Mouse (Mus musculus) spleen, adult 12 weeks (tissue): Measurements from ENCODE around the gene Ugt1a10.

Source experiments
- DNase-seq: peaks from one replicate; pipeline ENCODE4 v3.0.0; 2022; ENCODE audit warnings: low spot score

Ugt1a10 gene

DNA sequence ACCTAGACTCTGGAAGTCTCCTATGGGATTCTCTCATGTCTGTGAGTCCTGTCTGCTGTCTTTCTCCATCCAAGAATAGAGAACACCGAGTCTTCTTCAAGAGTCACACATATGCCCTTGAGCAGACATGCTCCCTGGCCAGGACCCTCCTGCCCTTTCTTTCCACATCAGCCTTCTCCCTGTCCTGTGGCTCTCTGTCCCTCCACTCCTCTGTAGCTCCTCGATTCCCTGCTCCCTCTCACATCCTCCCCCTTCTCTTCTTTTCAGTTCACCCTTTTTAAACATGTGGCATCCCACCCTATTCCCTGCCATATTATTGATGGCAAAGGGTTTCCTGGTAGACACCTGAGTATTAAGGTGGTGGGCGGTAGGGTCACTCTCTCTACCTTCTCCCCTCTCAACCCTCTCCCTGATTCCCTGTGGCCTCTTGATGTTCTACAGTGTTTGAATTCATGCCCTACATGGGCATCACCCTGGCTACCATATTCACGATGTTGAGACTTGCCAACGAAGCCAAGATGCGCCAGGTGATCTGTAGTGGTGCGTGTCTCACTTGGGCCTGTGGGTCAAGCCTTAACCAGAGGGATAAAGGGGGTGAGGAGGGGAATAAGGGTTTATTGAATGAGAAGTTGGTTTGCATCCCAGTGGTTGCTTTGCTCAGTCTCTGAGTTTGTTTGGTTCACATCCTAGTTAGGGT lies 176.8 kb downstream of the Ugt1a10 start:
- DNase-seq = no peak

DNA sequence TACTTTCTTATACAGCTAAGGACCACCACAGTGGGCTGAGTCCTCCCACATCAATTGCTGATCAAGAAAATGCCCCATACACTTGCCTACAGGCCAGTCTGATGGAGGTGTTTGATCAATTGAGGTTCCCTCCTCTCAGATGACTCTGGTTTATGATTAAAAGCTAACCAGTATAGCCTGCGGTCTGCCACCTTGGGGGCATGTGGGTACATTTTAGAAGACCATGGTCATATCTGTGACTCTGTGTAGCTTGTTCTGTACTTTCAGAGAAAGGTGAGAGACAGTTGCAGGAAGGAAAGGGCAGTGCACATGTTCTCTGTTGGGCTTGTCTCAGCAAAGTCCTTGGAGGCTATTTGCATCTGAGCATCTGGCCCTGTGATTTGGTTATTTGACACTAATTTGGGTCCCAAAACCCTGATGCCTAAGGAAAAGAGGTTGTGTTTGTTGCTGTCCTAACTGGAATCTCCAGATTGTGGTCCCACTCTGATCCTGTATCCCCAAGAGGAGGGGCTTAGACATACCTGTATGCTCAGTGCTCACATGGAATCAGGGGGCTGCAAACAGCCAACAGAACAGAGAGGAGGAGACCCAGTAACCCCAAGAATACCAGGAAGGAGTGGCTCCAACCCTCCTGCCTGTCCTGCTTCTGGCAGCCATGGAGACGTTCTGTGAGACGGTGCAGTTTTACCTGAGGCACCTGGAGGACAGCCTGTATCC lies 177.6 kb downstream of the Ugt1a10 start:
- no peak for DNase-seq

DNA sequence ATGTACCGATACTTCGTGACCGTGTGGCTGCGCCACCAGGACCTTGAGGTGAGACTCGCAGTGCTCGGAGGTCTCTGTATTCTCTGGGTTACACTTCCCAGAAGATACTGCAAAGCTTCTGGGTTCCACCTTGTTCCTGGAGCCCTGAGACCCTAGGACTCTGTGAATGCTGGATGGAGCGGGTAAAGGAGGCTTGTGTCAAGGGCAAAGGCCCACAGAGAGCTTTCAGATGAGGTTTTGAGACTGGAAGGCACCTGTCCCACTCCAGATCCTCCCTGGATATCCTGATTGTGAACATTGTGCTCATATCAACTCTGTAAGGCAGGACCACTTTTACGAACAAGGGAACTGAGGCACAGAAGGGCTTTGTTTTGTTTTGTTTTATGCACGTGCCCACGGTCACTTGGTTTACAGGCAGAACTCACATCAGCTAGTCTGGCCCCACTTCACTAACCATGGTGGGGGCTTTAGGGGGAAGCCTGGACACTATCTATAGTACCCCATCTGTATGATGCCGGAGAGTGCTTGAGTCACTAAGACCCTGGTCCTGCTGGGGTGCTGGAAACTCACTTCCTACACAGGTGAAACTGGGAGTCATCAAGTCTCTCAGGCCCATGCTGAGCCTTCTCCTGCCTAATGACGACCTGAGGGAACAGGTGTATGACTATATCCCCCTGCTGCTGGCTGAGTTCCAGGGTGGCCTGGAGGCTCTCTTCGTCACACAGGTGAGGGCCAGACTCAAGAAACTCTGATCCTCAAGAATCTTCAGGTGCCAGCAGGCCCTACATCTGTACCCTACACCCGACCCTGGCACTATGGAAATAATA lies 178.4 kb downstream of the Ugt1a10 start:
- DNase-seq = no peak

DNA sequence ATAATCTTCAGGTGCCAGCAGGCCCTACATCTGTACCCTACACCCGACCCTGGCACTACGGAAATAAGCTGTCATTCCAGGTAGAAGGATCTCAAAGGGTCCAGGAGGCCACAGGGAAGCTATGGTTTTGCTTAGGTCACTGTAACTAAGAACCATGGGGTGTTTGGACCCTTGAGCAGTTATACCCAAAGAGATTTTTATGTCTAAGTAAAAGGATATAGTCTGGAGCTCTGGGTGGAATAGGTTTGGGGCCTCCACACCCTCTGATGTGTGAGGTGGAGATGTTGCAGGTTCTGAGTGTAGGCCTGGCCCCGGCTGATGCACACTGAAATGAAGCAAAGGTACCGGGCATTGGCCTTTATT lies 179.0 kb downstream of the Ugt1a10 start:
- no peak for DNase-seq

DNA sequence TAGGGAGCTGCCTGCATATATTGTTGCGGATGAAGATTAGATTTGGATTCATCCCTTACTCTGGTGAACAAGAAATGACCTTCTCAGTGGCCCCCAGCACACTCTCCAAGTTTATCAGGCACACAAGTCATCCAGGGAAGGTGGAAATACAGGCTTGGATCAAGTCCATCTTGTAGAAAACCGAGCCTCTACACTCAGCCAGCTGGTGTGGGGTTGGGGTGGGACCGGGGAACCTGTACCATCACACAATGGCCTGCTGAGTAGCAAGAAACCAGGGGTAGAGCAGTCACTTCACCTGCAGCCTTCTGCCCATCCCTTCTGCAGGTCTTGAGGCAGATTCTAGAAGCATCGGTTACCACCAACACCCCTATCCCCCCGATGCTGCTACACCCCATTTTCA lies 179.5 kb downstream of the Ugt1a10 start:
- no peak for DNase-seq

DNA sequence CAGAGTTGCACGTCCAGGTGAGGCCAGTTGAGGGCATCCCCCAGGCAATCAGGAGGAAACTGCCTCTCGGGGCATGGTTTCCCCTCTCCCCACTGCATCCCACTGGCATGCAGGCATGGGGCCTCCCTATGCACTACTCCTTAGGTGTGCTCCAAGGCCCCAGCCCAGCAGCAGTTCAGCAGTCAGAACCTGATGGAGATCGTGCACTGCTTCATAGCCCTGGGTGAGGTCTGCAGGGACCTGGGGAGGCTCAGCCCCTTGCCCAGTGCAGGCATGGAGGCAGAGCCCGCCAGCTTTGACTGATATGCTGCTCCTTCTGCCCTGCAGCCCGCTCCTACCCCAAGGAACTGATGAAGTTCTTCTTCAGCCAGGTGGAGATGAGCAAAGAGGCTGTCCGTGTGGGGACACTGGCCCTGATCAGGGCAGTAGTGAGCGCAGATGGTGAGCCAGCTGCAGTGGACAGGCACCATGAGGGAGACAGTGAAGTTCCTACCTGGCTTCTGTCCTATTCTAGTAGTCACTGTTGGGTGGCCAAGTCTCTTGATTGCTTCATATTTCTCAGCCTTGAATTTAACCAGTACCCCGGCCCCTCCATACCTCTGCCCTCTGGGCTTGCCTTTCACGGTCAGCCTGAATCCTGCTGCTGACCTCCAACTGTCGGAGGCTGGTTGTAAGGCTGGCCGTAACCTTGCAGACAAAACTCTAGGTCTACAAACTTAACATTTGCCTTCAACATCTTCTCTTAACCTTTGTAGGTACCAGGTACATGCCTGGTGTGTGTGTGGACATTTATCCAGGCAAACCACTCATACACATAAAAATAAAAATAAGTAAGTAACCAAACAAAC lies 180.1 kb downstream of the Ugt1a10 start:
- no peak for DNase-seq

DNA sequence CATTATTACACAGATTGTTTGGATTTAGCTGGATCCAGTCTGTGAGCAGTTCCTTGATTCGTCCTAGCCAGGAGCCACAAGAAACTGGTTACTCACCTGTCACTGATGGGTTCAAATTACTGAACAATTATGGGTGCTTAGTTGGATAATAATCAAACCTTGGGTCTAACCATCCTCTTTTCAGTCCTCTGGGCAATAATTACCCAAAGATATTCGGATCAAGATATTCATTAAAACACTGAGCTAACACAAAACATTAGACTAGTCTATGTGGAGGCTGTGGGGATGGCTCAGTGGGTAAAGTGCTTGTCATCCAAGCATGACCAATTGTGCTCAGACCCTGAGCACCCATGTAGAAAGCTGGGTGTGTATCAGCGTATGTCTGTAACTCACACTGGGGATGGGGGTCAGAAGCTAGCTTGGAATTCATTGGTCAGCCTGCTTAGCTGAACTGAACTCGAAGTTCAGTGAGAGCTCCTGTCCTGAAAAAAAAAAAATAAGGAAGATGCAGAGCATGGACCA lies 180.8 kb downstream of the Ugt1a10 start:
- DNase-seq = no peak

DNA sequence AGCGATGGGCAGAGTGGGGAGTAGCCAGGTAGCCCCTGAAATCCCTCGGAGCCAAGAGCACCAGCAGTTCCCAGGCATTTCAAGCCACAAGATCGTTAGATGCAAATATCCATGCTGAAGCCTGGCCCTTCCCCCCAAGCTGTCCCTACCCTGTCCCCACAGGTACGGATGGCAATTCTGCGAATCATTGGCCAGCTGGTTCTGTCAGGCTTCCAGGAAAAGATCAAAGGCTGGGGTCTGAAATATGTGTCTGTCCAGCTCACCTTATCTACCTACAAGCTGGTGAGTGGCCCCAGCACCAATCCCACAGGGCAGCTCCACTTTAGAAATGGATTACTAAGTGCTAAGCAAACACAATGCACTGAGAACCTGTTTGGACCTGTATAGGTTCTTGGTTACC lies 182.1 kb downstream of the Ugt1a10 start:
- DNase-seq = no peak

DNA sequence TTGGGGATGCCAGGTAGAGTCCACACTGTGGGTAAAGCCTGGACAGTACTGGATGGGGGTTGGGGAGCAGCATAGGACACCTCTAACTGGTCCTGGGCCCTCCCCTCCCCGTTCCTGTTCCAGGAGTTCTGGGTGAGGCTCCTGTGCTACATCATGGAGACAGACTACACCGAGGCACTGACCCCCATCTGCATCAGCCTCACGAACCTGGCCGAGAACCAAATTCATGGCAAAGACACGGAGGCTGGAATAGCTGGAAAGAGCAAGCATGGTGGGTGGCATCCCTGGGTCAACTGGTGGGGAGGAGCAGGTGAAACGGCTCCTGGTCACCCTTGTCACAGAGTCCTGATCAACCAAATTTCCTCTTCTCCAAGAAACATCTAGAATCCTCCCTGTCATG lies 183.6 kb downstream of the Ugt1a10 start:
- no peak for DNase-seq

DNA sequence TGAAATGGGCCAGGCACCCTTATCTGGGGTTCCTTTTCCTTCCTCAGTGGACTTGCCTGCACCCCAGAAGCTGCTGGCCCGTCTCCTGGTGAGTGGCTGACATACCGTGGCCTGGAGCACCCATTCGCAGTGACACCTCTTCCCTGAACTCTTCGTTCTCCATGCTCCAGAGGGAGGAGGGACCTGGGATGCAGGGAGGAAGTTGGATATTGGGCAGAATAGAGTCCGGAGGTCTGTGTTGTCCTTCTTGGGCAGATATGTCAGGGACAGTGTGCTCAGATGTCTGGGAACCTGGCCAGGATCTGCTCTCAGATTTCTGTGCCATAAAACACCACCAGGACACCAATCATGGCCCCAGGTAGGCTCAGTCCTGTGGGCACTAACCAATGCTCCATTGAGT lies 184.9 kb downstream of the Ugt1a10 start:
- DNase-seq = no peak

DNA sequence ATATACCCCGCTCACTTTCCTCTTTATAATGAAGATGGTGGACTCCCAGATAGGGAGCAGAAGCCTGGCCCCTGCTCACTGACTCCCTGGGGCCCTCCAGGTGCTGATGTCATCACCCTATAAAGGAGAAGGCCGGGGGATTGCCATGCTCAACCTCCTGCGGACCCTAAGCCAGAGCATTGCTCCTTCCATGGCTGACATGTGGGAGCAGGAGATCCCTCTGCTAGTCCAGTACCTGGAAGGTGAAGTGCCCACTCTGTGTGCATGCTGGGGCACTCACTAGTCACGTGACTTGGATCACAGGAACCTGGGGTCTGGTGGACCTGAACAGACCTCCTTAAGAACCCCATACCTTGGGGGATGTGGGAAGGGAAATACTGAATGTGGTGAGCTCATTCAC lies 185.4 kb downstream of the Ugt1a10 start:
- no peak for DNase-seq

DNA sequence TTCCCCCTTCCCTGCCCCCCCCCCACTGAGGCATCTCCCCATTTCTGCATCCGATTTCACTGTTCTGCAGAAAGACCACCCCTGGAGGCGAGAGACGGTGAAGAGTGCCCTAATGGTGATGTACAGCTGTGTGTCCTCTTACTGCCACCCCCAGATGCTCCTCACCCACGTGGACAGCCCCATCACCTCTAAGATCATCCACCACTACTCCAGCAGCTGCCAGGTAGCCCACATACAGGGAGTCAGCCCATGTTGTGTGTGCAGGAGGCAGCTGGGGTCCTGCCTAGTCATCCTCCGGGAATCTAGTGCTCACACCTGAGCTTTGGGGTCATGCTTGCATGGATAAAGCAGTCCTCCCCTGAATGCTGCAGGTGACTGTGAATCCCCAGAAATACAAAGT lies 188.7 kb downstream of the Ugt1a10 start:
- no peak for DNase-seq

DNA sequence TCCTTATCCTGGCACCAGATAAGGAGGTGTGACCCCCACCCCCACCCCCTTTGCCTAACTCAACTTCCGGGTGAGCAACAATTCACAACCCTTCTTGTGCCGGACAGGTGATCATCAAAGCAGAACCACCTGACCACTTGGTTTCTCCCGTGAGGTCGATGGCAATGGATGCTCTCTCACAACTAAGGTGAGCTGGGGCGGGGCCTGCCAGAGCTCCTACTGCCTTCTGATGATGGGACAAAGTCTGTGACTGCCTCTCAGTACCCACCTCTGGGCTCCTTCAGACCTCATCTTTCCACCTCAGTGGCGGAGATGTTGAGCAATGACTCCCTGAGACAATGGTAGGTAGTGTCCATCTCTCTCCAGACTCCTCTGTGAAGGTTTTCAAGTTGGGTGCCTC lies 190.7 kb downstream of the Ugt1a10 start:
- DNase-seq = no peak

DNA sequence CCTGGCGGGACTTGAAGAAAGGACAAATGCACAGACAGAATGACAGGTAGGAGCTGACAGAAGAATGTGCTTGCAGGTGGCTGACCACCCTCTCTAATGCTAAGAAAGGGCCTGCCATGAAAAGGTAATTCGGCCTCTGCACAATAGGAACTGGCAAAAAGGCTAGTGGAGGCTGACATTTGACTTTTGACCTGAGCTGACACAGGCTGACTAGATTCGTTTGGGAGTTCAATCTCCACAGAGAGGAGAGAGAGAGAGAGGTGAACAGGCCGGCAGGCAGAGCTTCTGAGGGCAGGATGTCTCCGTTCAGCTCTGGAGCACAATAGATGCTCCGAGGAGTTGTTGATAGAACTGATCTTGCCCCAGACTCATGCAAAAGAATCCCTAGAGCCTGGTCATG lies 191.2 kb downstream of the Ugt1a10 start:
- DNase-seq = no peak

DNA sequence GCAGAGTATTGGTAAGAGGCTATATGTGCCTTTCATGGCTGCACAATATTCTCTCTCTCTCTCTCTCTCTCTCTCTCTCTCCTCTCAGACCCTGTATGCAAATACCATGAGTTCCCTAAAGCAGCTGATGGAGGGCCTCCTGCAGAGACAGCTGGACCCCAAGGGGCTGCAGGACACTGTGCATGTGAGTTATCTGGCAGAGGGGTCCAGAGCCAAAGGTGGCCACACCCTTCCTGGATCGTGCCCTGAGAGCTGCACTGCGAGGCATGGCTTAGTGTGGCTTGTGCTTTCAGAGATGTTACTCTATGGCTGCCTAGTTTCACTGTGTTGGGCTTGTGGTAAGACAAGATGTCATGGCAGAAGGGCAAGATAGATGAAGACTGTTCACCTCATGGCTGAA lies 192.5 kb downstream of the Ugt1a10 start:
- DNase-seq = no peak

DNA sequence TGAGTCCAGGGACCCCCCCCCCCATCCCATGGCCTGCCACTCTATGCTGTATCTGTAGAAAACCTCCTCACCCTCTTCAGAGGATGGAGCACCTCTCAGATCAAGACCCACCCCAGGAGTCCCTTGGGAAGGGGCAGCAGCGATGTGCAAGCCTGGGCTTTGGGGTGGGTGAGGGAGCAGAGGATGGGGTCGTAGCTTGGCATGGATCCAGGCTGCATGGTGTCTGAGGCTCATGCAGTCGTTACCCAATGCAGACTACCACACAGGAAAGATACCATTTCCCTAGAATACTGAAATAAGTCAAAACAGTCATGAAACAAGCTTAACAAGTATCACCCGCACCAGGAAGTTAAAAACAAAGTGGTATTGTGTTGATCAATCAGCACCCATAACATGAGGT lies 193.5 kb downstream of the Ugt1a10 start:
- DNase-seq = no peak

DNA sequence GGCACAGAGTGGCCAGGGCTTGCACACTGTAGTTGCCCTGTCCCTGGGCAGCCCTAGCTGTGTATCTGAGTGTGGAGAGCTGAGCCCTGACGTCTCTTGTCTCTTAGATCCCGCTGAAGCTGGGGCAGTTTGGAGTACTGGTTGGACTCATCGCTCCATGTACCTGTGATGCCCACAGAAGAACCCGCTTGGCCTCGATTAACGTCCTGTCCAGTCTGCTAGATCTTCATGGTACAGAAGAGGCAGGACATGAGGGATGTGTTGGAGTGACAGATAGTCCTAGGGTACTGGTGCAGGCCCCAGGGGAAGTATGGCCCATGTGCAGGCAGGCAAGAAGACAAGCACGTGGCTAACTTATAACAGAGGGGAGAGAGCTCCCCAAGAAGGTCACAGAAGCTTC lies 194.4 kb downstream of the Ugt1a10 start:
- no peak for DNase-seq

DNA sequence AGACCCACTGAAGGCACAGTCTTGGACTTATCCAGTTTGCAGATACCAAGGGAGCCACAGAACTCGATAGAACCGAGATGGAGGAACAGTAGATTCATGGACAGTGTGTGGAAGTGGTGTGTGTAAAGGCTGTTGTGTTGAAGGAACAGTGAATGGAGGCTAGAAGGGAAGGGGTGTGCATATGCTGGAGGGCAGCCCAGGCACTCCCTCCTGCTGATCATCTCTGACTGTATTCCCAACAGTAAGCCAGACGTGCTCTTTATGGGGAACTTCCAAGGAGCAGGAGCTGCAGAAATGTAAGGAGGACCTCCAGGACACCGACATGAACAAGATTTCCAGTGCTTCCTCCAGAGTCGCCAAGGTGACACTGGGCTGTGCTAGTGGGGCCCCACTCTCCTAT lies 194.8 kb downstream of the Ugt1a10 start:
- DNase-seq = no peak

DNA sequence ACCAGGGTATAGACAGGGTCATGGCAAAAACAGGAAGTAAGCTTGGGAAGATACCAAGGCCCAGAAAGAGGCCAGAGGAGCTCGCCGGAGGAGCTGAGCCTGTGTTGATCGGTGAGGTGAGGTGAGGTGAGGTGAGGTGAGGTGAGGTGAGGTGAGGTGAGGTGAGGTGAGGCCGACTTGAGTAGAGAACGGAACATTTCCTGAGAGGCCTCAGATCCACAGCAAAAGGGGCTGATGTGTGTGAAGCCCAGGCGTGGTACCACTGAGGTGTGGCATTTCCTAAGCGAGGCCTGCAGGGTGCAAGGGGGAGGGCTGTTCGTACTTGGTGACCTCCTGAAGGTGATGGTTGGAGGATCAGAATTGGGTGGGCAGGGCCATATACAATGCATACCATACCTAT lies 197.9 kb downstream of the Ugt1a10 start:
- DNase-seq = no peak

DNA sequence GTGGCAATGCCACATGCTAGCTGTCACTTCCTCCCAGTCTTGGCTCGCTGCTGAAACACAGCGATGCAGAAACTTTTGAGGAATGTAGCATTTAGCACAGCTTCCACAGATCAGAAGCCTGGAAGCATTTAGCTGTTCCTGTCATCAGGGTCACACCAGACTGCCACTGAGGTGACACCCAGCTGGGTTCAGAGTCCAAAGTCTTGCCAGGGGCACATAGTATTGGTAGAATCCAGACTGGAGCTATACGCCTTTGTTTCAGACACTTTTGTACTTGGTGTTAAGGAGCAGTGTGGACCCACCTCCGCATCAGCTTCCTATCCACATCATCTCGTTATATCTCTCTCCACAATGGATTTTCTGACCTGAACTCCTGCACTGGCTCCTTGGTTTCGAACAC lies 198.4 kb downstream of the Ugt1a10 start:
- DNase-seq = no peak

DNA sequence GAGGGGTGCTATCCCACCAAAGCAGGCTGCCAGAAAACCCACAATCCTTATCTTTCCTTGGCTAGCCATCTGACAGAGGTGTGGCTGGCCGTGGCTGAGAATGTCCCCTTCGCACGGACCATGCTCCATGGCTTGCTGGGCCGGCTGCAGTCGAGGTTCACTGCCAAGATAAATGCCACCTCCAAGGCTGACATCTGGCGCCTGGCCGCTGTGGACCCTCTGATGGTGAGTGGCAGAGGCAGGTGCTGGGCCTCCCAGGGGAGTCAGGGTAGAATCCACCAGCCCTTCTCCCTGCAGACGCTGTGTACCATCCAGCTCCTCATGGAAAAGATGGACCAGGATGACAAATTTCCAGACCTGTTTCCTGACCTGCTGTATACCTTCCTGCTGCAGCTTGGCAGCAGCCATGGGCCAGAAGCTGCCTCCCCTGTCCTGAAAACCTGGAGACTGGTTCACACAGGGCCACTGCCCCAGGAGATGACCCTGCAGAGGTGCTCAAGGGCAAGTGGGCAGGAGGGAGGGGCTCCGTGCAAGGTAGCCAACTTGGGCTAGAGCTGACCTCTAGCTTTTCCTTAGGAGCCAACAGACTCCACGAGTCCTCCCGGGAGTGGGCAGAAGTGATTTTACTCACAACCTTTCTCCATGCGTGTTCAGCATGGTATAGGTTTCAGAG lies 199.7 kb downstream of the Ugt1a10 start:
- no peak for DNase-seq

DNA sequence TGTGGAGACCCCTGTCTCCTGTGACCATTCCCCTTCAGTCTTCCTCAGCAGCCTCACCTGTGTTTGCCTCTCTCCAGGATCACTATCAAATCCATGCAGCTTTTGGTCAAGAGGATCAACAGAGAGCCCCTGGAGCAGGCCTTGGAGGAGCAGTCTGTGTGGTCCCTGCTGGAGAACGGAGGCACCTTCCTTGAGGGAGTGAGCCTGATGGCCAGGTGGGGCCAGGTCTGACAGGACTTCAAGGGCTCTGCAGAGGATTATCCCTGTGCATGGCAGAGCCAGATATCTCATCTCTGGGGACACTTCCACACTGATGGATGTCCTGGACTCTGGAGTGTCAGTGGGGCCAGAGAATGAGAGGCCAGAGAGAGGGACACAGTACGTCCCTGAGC lies 200.3 kb downstream of the Ugt1a10 start:
- no peak for DNase-seq
